Mouse (Mus musculus) MEL (cell line): ENCODE data around the gene Rapgef1. TPM values are rescaled to one million over a fixed set of nuclear protein-coding genes. Genes with fewer than 3 reads are reported as not detected.

Source experiments
- DNase-seq: peaks from one replicate; pipeline ENCODE4 v3.0.0; 2011; ENCODE audit warnings: low read depth, low spot score
- H3K27ac ChIP-seq: 2 replicates; pipeline ENCODE4 v1.5.1; 2012; ENCODE audit warnings: low read depth, mild to moderate bottlenecking, control low read depth, low read length, moderate library complexity; ENCODE audit not compliant: control insufficient read depth
- H3K27me3 ChIP-seq, 2 experiments: fragments of 150-350 bp in 1 of 2; sonication (generic) in 1 of 2; 2 replicates each; pipeline ENCODE4 v1.6.1; 2012; ENCODE audit warnings: low read length in 2 of 2, mild to moderate bottlenecking in 2 of 2, improper control_type of control experiment in 1 of 2, moderate library complexity in 1 of 2; ENCODE audit not compliant: insufficient read depth in 2 of 2, control insufficient read depth in 1 of 2
- H3K36me3 ChIP-seq, 2 experiments: 2 replicates each; pipeline ENCODE4 v1.6.1; 2012 to 2014; ENCODE audit warnings: low read length in 2 of 2, improper control_type of control experiment in 1 of 2, inconsistent platforms in 1 of 2, mild to moderate bottlenecking in 1 of 2; ENCODE audit not compliant: insufficient read depth in 2 of 2, control insufficient read depth in 1 of 2
- H3K4me1 ChIP-seq, 2 experiments: fragments of 150-350 bp in 1 of 2; sonication (generic) in 1 of 2; 2 replicates each; pipeline ENCODE4 v1.6.1; 2012; ENCODE audit warnings: low read length in 2 of 2, improper control_type of control experiment in 1 of 2, mild to moderate bottlenecking in 1 of 2; ENCODE audit not compliant: insufficient read depth in 2 of 2, control insufficient read depth in 1 of 2
- H3K4me3 ChIP-seq, 2 experiments: fragments of 150-350 bp in 1 of 2; sonication (generic) in 1 of 2; 2 replicates each; pipeline ENCODE4 v1.5.1; 2012; ENCODE audit warnings: low read depth in 2 of 2, low read length in 2 of 2, mild to moderate bottlenecking in 2 of 2, moderate library complexity in 2 of 2, control low read depth in 1 of 2, improper control_type of control experiment in 1 of 2; ENCODE audit not compliant: control insufficient read depth in 1 of 2, insufficient read depth in 1 of 2
- H3K79me2 ChIP-seq: 2 replicates; pipeline ENCODE4 v1.6.1; 2012; ENCODE audit warnings: mild to moderate bottlenecking, low read length, moderate library complexity; ENCODE audit not compliant: control insufficient read depth, poor library complexity, insufficient read depth
- H3K9ac ChIP-seq: 2 replicates; pipeline ENCODE4 v1.6.1; 2012; ENCODE audit warnings: low read depth, mild to moderate bottlenecking, control low read depth, low read length, moderate library complexity; ENCODE audit not compliant: control insufficient read depth, poor library complexity, severe bottlenecking
- H3K9me3 ChIP-seq: fragments of 150-350 bp; sonication (generic); replicated peaks from 2 replicates; pipeline ENCODE4 v1.6.1; 2012; ENCODE audit warnings: mild to moderate bottlenecking, low read length, improper control_type of control experiment, moderate library complexity; ENCODE audit not compliant: insufficient read depth
- CHD2 ChIP-seq: IDR thresholded peaks from 2 replicates; pipeline ENCODE4 v1.6.1; 2011; ENCODE audit warnings: low read length, improper control_type of control experiment
- CTCF ChIP-seq, 3 experiments: IDR thresholded peaks in 2 of 3; conservative IDR thresholded peaks in 1 of 3; 2 replicates each; pipeline ENCODE4 v1.5.1; 2011 to 2012; ENCODE audit warnings: low read length in 3 of 3, low read depth in 2 of 3, mild to moderate bottlenecking in 2 of 3, improper control_type of control experiment in 1 of 3, inconsistent platforms in 1 of 3, mixed read lengths in 1 of 3, moderate library complexity in 1 of 3; ENCODE audit not compliant: control insufficient read depth in 1 of 3, insufficient read depth in 1 of 3, poor library complexity in 1 of 3, severe bottlenecking in 1 of 3
- E2F4 ChIP-seq: IDR thresholded peaks from 2 replicates; pipeline ENCODE4 v1.6.1; 2011; ENCODE audit warnings: low read depth, low read length, improper control_type of control experiment, borderline replicate concordance
- EP300 ChIP-seq, 2 experiments: IDR thresholded peaks; 2 replicates each; pipeline ENCODE4 v1.6.1; 2011; ENCODE audit warnings: improper control_type of control experiment in 2 of 2, low read length in 2 of 2, low read depth in 1 of 2, mild to moderate bottlenecking in 1 of 2
- GABPA ChIP-seq: IDR thresholded peaks from 2 replicates; pipeline ENCODE4 v1.6.1; 2012; ENCODE audit warnings: low read depth, mild to moderate bottlenecking, inconsistent platforms, low read length, improper control_type of control experiment, moderate library complexity
- TAL1 ChIP-seq: IDR thresholded peaks from 2 replicates; pipeline ENCODE4 v1.6.1; 2012; ENCODE audit warnings: mild to moderate bottlenecking, inconsistent platforms, low read length, moderate library complexity, mixed read lengths
- TBP ChIP-seq: IDR thresholded peaks from 2 replicates; pipeline ENCODE4 v1.8.0; 2011; ENCODE audit warnings: low read depth, low read length, improper control_type of control experiment
- UBTF ChIP-seq: IDR thresholded peaks from 2 replicates; pipeline ENCODE4 v1.6.1; 2012; ENCODE audit warnings: low read depth, mild to moderate bottlenecking, inconsistent platforms, low read length, improper control_type of control experiment, moderate library complexity, borderline replicate concordance; ENCODE audit not compliant: insufficient read depth
- USF1 ChIP-seq: IDR thresholded peaks from 2 replicates; pipeline ENCODE4 v1.6.1; 2014; ENCODE audit warnings: low read depth, mild to moderate bottlenecking, inconsistent platforms, low read length, improper control_type of control experiment, moderate library complexity
- ZC3H11A ChIP-seq: IDR thresholded peaks from 2 replicates; pipeline ENCODE4 v1.6.1; 2012; ENCODE audit warnings: low read depth, mild to moderate bottlenecking, inconsistent platforms, low read length, improper control_type of control experiment
- ZMIZ1 ChIP-seq: IDR thresholded peaks from 2 replicates; pipeline ENCODE4 v1.6.1; 2012; ENCODE audit warnings: low read depth, mild to moderate bottlenecking, inconsistent platforms, low read length, improper control_type of control experiment, moderate library complexity
- polyA plus RNA-seq, 2 experiments: library from polyadenylated mRNA; stranded (reverse) in 1 of 2; unstranded in 1 of 2; fragments of >175 nt in 1 of 2; fragments of >200 nt in 1 of 2; gene quantifications; 2 replicates each; pipeline versions ENCODE4 v1.2.1 to v1.2.4; 2012; ENCODE audit warnings: low replicate concordance in 2 of 2, low read depth in 1 of 2; ENCODE audit not compliant: insufficient read length in 2 of 2, insufficient read depth in 1 of 2, missing spikeins in 1 of 2
- total RNA-seq: library from RNA; depleted of rRNA; stranded (reverse); fragments of 300-350 nt; gene quantifications from 2 replicates; pipeline ENCODE4 v1.2.3, GENCODE M21; 2012

Gene Rapgef1
- total and polyA plus RNA-seq, 3 experiments: 57.2 to 88.3 (median 77.0) TPM

- Histone ChIP-seq H3K4me1 (peaks cover 3 to 38% of the 10 kb centered on the region in 2 experiments), H3K27ac (no peak overlapping the region), H3K9me3 (no peaks in the 10 kb centered on the region), H3K27me3 (no peaks in the 10 kb centered on the region), H3K36me3 (peaks cover 0 to 30% of the 10 kb centered on the region in 2 experiments; a peak in 2 of 4 replicates), H3K79me2 (peaks cover 66% of the 10 kb centered on the region), H3K9ac (no peak overlapping the region; the same call in 1 of the 2 replicates), H3K4me3 (no peak overlapping the region)
- DNase-seq: no peak
- no peak for TF ChIP-seq GABPA
- no peak for TF ChIP-seq UBTF
- TF ChIP-seq TAL1: no peak
- no peak for TF ChIP-seq EP300 (IDR thresholded peaks at IDR 0.05; ENCODE audit: low read depth in 1 of 2, low read length in 2 of 2)
- TF ChIP-seq E2F4: no peak
- no peak for TF ChIP-seq ZMIZ1
- TF ChIP-seq USF1: no peak
- TF ChIP-seq CTCF (IDR thresholded peaks at IDR 0.05 in 2 of 3, conservative IDR thresholded peaks at IDR 0.05 in 1 of 3; ENCODE audit: control insufficient read depth in 1 of 3, insufficient read depth in 1 of 3, low read depth in 2 of 3, low read length in 3 of 3, poor library complexity in 1 of 3, severe bottlenecking in 1 of 3): no peak
- no peak for TF ChIP-seq CHD2
- no peak for TF ChIP-seq TBP
These were observed 2.1 kb downstream of the Rapgef1 start for GRCm38 (mm10) chr2:29621636-29622035.

GRCm38 (mm10) chr2:29622126-29623005 lies 2.8 kb downstream of the Rapgef1 start:
- Histone ChIP-seq H3K4me3 (no peak overlapping the region), H3K4me1 (peaks cover 3 to 40% of the 10 kb centered on the region in 2 experiments), H3K27me3 (no peaks in the 10 kb centered on the region), H3K36me3 (peaks cover 0 to 32% of the 10 kb centered on the region in 2 experiments; a peak in 2 of 4 replicates), H3K79me2 (peaks cover 74% of the 10 kb centered on the region), H3K9me3 (no peaks in the 10 kb centered on the region), H3K27ac (no peak overlapping the region), H3K9ac (no peak overlapping the region)
- no peak for DNase-seq
- TF ChIP-seq USF1: no peak

DNA sequence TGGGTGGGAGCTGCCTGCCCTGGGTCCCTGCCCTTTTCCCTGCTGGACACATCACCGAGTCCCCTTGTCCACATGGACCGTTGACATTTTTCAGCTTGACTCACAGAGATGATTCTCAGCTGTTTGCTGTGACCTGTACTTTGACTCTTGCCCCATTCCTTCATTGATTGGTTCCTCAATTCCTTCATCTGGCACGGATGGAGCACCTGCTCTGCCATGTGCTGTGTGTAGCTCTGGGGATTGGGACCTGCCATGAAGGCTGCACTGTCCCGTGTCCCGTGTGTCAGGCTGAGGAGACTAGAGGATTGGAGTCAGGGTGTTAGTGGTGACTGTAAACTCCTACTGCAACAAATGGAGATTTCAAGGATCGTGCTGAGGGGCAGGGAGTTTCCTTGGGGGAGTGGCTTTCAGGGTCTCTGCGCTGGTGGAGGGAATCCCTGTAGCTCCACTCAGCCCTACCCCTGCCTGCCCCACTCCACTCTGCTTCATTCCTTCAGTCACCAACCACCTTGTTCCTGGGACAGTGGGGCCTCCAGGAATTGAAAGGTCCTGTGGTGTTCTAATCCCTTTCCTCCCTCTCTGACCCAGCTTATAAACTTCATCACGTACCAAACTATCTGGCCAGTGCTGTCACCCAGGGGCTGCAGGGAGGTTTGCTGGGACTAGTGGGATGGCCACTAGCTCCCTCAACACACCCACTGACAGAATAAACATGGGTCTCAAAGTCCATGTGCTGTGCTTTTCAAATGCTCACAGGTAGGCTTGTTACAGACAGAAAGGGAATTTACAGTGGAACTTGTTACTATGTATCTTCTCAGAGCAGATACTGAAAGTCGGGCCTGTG lies 3.9 kb downstream of the Rapgef1 start:
- H3K9me3 ChIP-seq: no peaks in the 10 kb centered on the region

More for the DNA sequence above, 3.9 kb downstream of the Rapgef1 start:
- TF ChIP-seq ZC3H11A: no peak
- H3K36me3 ChIP-seq: peaks cover 0 to 43% of the 10 kb centered on the region in 2 experiments; a peak in 2 of 4 replicates
- peaks cover 84% of the 10 kb centered on the region for H3K79me2 ChIP-seq
- H3K4me3 ChIP-seq: no peak overlapping the region
- peaks cover 7 to 51% of the 10 kb centered on the region in 2 experiments for H3K4me1 ChIP-seq
- no peak for DNase-seq
- H3K9ac ChIP-seq: peak overlapping the region; percentile 43; the same call in 1 of the 2 replicates
- peak overlapping the region; percentile 78 for H3K27ac ChIP-seq
- no peaks in the 10 kb centered on the region for H3K27me3 ChIP-seq
